Mouse (Mus musculus) thymus, adult 2 months (tissue): Measurements from ENCODE around the gene Rpl5.

Experiments
- CTCF ChIP-seq: fragments of 200-500 bp; IDR thresholded peaks from 2 replicates; pipeline ENCODE4 v1.5.1; 2012; ENCODE audit warnings: mild to moderate bottlenecking, control low read depth, low read length, moderate library complexity, borderline replicate concordance; ENCODE audit not compliant: control insufficient read depth, poor library complexity, insufficient read depth; ENCODE audit errors: extremely low read depth
- POLR2A ChIP-seq: fragments of 200-500 bp; IDR thresholded peaks from 2 replicates; pipeline ENCODE4 v1.6.1; 2012; ENCODE audit warnings: mild to moderate bottlenecking, low read length, control low read depth, moderate library complexity; ENCODE audit not compliant: control insufficient read depth, poor library complexity, insufficient read depth; ENCODE audit errors: extremely low read depth

GRCm38 (mm10) chr5:107901014-107901615 lies 813 bp downstream of the Rpl5 start:
- TF ChIP-seq POLR2A (no peak), CTCF (no peak)
